Mouse (Mus musculus) small intestine, adult 2 months (tissue): ENCODE results near the gene Sorl1. TPM values are rescaled to one million over a fixed set of nuclear protein-coding genes. Genes with fewer than 3 reads are reported as not detected.

Source experiments
- H3K27ac ChIP-seq: fragments of 200-500 bp; 2 replicates; pipeline ENCODE4 v1.5.1; 2012; ENCODE audit warnings: low read depth, low read length, control low read depth, inconsistent platforms; ENCODE audit not compliant: insufficient read depth
- H3K27me3 ChIP-seq: fragments of 200-500 bp; 2 replicates; pipeline ENCODE4 v1.6.1; 2012; ENCODE audit warnings: mild to moderate bottlenecking, moderate library complexity, low read length, inconsistent platforms; ENCODE audit not compliant: control insufficient read depth, insufficient read depth
- H3K36me3 ChIP-seq: fragments of 200-500 bp; 2 replicates; pipeline ENCODE4 v1.6.1; 2012; ENCODE audit warnings: mild to moderate bottlenecking, low read length, control low read depth, inconsistent platforms; ENCODE audit not compliant: control insufficient read depth, insufficient read depth
- H3K4me1 ChIP-seq: fragments of 200-500 bp; 2 replicates; pipeline ENCODE4 v1.6.1; 2012; ENCODE audit warnings: low read length, inconsistent platforms, mixed read lengths; ENCODE audit not compliant: control insufficient read depth, insufficient read depth, insufficient read length
- H3K4me3 ChIP-seq: fragments of 200-500 bp; 2 replicates; pipeline ENCODE4 v1.5.1; 2012; ENCODE audit warnings: low read depth, mild to moderate bottlenecking, control low read depth, inconsistent platforms, low read length, moderate library complexity
- CTCF ChIP-seq: fragments of 200-500 bp; IDR thresholded peaks from 2 replicates; pipeline ENCODE4 v1.5.1; 2012; ENCODE audit warnings: low read depth, mild to moderate bottlenecking, control low read depth, inconsistent platforms, low read length, moderate library complexity, mixed read lengths; ENCODE audit not compliant: insufficient replicate concordance, insufficient read length; ENCODE audit errors: extremely low read depth
- POLR2A ChIP-seq: fragments of 200-500 bp; IDR thresholded peaks from 2 replicates; pipeline ENCODE4 v1.6.1; 2012; ENCODE audit warnings: low read depth, mild to moderate bottlenecking, control low read depth, inconsistent platforms, low read length, moderate library complexity
- WGBS: fragments of 180-500 bp; shearing (Covaris S2); methylation state at CpG from one replicate; pipeline ENCODE4 v1.1.7; 2018; 5-methylcytosine and 5-hydroxymethylcytosine counted together
- polyA plus RNA-seq: library from polyadenylated mRNA; depleted of rRNA; stranded (reverse); fragments of >200 nt; gene quantifications from 2 replicates; pipeline ENCODE4 v1.2.3, GENCODE M21; 2012

Sorl1 gene
- polyA plus RNA-seq, 1 experiment, result 16.1 TPM

DNA sequence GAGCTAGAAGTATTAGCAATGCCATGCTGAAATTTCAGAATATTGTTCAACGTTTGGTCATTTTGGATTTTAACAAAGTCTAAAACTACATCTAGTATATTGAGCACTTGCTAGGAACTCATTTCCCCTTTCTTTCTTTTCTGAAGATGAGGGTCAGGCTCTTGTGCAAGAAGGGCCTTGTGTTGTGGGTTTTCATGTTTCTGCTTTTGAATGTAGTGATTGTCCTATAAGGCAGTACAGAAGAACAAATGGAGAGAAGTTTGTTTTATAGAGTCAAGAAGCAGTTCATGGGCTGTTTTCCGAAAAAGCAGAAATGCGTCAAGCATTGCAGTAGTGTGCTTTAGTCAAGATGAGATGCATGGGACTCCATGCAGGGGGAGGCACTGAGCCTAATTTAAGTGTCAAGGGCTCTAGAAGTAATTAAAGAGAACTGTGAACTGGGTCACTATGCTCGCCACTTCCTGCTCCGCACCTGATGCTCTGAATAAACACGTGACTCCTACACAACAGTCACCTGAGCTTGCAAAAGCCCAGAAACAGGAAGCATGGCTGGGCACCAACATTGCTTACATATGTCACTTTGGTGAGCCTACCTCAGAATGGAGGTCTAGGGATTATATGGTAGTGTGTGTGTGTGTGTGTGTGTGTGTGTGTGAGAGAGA is 17.6 kb upstream of the Sorl1 start:
- H3K27ac ChIP-seq, result peak overlapping the region; percentile 49
- H3K36me3 ChIP-seq, result no peaks in the 10 kb centered on the region
- TF ChIP-seq CTCF, result no peak
- TF ChIP-seq POLR2A, result no peak
- 61% methylated on average over 6 of the region's 6 CpGs for WGBS
- H3K27me3 ChIP-seq, result no peaks in the 10 kb centered on the region
- H3K4me1 ChIP-seq, result peaks cover 3% of the 10 kb centered on the region; the same call in 1 of the 2 replicates
- H3K4me3 ChIP-seq, result no peak overlapping the region

DNA sequence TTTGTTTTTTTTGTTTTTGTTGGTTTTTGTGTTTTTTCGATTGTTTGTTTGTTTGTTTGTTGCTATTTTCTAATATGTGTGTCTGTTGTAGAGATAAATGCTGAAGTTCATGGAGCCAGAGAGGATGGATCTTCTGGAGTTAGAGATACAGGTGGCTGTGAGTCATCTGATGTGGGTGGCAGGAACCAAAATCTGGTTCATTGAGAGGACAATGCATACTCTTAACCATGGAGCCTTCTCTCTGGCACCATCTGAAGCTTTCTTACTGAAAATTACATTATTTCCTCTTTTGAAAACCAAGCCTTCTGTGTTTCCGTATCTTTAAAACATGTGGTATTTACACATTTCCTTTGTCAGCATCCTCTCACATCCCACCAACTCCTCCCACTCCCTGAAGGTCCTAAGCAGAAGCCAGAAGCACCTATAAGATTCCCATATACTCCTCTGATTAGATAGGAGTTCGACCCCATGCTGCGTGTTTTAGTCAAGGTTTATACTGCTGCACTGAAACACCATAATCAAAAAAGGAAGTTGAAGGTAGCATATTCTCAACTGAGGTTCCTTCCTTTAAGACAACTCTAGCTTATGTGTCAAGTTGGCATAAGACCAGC is 14.3 kb upstream of the Sorl1 start:
- H3K27me3 ChIP-seq, result no peaks in the 10 kb centered on the region
- no peak overlapping the region for H3K4me3 ChIP-seq
- H3K4me1 ChIP-seq, result peaks cover 6% of the 10 kb centered on the region; the same call in 1 of the 2 replicates
- H3K36me3 ChIP-seq, result no peaks in the 10 kb centered on the region
- H3K27ac ChIP-seq, result peak overlapping the region; percentile 56
- no peak for TF ChIP-seq POLR2A
- no peak for TF ChIP-seq CTCF
- 40% methylated on average over 4 of the region's 4 CpGs for WGBS

GRCm38 (mm10) chr9:42137578-42137977 is 13.5 kb upstream of the Sorl1 start:
- Histone ChIP-seq H3K36me3 (no peaks in the 10 kb centered on the region), H3K4me1 (peaks cover 6% of the 10 kb centered on the region; the same call in 1 of the 2 replicates), H3K27me3 (no peaks in the 10 kb centered on the region), H3K27ac (no peak overlapping the region), H3K4me3 (no peak overlapping the region)
- no peak for TF ChIP-seq CTCF
- TF ChIP-seq POLR2A, result no peak
- 28% methylated on average over 5 of the region's 5 CpGs for whole genome bisulfite sequencing

DNA sequence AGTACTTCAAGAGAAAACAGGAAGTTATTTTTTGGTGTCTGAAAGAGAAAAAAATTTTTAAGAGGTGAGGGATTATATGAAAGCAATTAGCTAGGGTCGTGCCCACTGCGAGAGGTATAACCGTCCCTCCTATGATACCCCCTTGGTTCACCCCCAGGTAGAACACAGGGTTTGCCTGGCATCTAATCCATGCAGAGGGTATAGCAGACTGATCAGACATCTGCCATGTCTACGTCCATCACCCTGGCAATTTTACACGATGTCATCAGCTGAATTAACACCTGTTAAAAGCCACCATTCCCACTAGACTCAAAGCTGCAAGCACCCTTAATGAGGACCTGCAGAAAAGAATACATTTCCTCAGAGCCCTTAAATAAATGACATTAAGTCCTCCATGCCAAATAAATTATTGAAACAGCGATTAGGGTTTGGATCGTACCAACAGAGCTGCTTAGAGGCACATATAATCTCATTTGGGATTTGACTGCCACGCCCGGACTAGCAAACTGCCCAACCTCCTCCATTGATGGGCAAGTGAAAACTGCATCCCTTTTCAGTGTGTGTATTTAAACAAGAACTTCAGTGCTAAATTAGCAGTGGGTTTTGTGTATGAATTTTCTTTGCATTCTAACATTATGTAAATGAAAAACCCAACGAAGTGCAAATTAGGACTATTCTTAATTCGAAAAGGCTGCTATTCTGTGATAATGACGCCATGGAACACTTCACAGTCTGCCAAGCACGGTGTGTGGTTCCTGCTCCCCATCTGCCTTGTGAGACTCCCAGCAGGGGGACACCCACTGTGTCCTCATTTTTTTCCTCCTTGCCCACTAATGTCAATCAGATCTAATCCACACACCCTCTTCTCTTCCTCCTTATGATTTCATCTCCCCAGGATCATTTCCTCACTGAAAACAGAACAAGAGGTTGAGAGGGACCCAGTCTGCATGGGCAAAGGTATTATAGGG is 7.0 kb upstream of the Sorl1 start:
- Histone ChIP-seq H3K4me3 (no peak overlapping the region), H3K27me3 (no peaks in the 10 kb centered on the region), H3K36me3 (no peaks in the 10 kb centered on the region), H3K27ac (no peak overlapping the region), H3K4me1 (0 out of 2 replicates have a peak, but pooled peaks cover under 1% of the 10 kb centered on the region)
- WGBS, result 83% methylated on average over 13 of the region's 13 CpGs
- TF ChIP-seq POLR2A (no peak), CTCF (no peak)

- H3K4me1 ChIP-seq, result peaks cover 7% of the 10 kb centered on the region
- no peak overlapping the region for H3K4me3 ChIP-seq
- no peak overlapping the region for H3K27ac ChIP-seq
- no peaks in the 10 kb centered on the region for H3K27me3 ChIP-seq
- no peak for TF ChIP-seq CTCF
- TF ChIP-seq POLR2A, result no peak
- WGBS, result 94% methylated on average over 5 of the region's 5 CpGs
- no peaks in the 10 kb centered on the region for H3K36me3 ChIP-seq
Measured at GRCm38 (mm10) chr9:42127983-42128382, 3.9 kb upstream of the Sorl1 start.

DNA sequence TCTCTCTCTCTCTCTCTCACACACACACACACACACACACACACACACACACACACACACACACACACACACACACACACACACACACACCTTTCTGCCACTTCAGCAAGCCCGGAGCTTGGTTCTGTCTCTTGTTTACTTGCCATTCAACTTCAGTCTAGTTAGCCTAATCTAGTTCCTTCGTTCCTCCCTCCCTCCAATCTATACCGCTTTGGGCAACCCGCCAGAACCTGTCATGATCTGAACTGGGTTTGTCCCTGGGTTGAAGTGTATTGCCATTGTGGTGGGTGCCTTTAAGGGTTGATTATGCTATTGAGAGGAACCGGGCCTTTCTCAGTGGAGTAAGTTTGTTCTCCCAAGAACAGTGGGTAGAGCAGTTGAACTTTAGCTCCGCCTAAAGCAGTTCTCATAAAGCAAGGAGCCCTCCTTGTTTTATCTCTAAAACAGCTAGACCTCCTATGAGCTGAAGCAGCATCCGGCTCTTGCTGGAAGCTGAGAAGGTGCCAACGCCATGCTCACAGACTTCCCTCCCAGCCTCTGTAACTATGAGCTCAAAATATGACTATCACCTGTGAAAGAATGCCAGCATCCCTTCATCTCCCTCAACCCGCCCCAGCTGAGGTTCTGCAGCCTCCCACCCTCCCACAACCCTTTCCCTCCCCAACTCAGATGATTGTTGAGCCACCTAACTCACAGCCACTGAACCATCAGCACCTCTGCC is 1.3 kb upstream of the Sorl1 start:
- no peaks in the 10 kb centered on the region for H3K27me3 ChIP-seq
- no peak overlapping the region for H3K4me3 ChIP-seq
- no peak overlapping the region for H3K27ac ChIP-seq
- 37% methylated on average over 9 of the region's 9 CpGs for WGBS
- TF ChIP-seq CTCF, result no peak
- TF ChIP-seq POLR2A, result no peak
- peaks cover 20% of the 10 kb centered on the region for H3K4me1 ChIP-seq
- H3K36me3 ChIP-seq, result no peaks in the 10 kb centered on the region
